Mouse (Mus musculus) kidney, adult 8-10 months (tissue): ENCODE measurements around the gene Rrnad1.
A peak's percentile ranks its signal among the peaks of the same experiment; 100 is the strongest.
"Not testable (repeated sequence)": the region's sequence is repeated elsewhere in the genome, so short reads cannot be mapped to it uniquely, and the experiment has no call there.

Experiments used
- DNase-seq, 2 experiments: peaks; one replicate each; pipeline ENCODE4 v3.0.0; 2022

The Rrnad1 gene

DNA sequence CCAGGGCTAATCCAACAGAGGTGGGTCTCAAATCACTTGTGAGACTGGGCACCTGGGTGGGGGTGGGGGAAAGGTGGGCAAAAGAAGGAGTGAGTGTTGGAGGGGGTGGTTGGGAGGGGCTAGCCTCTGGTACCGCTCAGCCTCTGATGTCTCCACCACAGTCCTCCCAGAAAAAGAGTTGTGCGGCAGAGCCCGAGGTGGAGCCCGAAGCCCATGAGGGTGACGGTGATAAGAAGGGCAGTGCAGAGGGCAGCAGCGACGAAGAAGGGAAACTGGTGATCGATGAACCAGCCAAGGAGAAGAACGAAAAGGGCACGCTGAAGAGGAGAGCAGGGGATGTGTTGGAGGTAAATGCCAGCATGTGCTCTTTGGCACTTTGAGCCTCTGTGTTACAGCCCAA is 16.6 kb downstream of the Rrnad1 start:
- DNase-seq = no peak

DNA sequence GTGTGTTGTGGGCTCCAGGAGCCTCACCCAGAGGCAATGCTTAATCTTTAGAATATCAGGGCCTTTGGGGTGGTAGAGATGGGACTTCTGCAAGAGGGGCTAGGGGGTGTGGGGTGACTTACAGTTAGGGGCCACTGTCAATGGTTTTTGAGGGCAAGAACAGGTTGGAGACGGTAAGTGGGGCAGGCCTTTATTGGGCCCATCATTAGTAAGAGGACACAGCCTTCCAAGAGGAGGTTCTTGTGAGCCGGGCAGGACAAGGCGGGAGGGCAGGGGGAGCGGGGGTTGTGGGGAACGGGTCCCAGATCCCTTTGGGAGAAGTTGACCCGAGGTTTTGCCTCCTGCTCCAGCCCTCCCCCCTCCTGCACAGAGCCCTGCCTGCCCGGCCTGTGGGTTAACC is 17.0 kb downstream of the Rrnad1 start:
- no peak for DNase-seq

DNA sequence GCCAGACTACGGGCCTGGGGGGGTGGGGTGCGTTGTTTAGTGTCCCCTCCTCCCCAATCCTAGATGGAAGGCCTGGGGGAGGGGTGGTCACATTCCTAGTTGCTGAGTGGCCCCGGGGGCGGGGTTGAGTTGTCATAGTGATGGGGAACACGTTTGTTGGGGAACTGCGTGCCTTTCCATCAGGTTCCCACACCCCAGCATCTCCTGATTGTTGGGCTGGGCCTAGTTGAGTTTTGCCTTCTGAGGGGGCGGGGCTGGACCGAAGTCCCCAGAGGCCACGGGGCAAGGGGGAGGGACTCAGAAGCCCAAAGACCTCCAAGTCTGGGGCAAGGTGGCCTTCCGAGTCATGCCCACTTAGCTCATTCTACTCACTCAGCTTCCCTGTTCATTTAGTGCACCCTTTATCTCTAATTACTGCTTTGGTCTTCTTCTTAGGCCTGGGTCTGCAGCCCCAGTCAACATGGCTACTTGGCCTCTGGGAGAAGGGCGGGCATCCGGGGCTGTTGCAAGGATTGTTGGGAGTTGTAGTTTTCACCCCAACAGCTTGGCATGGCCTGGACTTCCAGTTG is 19.9 kb downstream of the Rrnad1 start:
- DNase-seq = peak; percentile 91 to 92

DNA sequence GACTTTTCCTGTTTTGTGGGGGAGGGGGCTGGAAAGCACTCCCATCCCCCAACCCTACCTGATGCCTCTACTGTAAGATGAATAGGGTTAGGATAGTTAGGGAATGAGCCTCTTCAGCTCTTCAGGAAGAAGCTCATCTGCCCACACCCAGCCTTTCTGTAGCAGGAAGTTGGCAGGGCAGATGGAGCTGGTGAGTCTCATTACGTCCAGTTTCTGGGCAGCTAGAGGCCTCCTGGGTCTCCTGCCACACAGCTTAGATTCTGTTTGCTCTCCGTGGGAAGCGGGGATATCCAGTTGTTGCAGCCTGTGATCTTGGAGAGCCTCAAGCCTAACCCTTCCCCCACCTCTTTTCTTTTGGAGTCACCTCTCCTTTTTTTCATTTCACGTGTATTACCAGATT is 20.6 kb downstream of the Rrnad1 start:
- DNase-seq = no peak

DNA sequence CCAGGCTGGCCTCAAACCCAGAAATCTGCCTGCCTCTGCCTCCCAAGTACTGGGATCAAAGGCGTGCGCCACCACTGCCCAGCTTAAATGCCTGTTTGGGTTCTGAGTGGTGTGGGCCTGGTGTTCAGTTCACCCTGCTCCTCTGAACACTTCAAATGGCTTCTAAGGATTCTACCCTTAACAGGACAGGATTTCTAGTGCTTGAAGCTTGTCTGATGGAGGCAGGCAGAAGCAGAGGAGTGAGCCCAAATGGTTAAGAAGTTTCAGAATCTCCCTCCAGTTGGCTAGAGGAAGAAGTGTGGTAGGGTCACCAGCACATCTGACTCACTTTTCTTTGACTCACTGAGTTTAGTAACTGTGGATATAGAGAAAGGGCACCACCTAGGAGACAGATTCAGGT is 21.1 kb downstream of the Rrnad1 start:
- DNase-seq = no peak

DNA sequence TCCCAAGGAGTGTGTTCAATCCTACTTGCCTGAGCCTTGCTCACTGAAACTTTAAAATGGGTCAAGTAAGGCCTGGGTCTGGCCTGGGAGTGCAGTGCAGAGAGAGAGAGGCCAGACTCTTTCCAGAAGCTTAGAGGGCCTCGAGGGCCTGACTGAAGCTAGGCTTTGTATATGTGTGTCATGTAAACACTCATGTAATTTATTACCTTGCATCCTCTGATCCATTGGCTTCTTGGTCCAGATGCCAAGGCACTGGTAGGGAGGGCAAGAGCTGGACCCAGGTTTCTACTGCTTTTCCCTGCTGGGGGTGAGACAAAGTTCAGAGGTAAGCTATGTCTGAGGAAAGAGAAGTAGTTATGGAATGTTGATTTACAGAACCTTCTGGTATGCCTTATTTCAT is 22.6 kb downstream of the Rrnad1 start:
- DNase-seq = peak; percentile 45 to 72

DNA sequence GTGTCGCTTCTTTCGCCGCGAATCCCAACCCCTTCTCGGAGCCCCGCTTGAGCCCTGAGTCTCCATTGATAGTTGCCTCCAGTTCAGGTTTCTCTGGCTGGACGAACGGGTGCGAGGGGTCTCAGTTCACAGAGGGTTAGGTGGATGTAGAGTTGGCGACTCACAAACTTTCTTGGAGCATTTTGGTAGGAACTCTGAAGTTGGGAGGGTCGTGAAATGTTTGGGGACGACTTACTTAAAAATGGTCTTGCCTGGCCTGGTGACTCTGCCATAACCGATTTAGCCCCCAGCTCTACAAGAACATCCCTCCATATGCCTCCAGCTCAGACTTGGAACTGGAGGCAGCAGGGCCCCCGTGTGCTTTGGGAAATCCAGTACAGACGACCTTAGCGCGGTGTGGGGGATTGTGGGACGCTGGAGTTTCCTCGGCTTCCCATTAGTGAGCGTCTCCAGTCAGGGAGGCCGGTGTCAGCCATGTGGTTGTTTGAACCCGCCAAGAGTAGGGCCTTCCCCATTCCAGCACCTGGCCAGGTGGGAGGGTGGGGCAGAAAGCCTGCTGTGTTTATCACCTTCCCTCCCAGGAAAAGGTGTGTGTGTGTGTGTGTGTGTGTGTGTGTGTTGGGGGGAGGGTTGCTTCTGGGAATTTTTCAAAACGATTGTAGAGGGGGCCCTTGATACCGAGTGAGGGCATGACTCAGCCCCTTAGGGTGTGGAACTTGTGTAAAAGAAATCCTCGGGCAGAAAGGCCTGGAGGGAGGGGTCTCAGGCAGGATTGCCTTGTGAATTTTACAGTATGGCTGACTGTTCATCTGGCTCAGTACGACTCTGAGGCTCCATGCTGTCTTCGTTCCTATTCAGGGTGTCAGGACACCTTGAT is 23.3 kb downstream of the Rrnad1 start:
- peak in 1 of 2 experiments; percentile 51 for DNase-seq

DNA sequence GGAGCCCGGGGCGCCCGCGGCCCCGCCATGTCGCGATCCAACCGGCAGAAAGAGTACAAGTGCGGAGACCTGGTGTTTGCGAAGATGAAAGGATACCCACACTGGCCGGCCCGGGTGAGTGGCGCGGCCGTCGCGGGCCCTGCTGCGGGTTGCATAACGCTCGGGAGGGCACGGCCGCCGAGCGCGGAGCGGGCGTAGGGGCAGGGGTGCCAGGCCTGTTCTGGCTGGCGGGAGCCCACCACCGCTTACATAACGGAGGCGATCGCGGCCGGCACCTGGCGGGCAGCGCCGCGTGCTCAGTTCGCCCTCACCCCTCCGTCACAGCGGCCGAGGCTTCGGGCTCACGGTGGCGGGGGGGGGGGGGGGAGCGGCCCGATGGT is 23.9 kb downstream of the Rrnad1 start:
- DNase-seq = peak; percentile 57 to 58

DNA sequence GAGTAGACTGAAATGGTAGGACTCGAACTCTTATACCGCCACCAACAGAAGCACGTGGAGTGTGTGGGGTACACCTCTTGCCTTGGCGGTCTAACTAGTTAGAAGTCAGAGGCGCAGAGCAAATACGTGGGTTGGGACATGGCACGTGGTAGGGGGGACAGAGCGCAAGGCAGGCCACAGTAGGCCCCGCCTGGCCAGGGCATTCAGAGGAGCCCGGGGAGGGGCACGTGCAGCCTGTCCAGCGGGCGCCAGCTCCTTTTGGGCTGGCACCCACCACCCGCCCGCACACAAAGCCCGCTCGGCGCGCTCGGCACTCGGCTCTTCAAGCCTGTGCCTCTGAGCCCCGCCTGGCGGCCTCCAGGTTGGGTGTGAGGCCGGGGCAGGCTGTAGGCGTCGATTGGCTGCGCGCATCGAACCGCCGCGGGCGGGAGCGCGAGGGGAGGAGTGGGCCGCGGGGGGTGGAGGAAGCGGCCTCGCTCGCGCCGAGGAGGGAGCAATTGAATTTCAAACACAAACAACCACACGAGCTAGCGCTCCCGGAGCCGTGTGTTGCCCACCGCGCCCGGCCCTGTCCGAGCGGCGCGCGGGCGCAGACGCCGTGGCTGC is 24.5 kb downstream of the Rrnad1 start, which contains the start of gene Hdgf:
Hdgf (plus strand) TSS at position 442 of the 606 bp plus-strand sequence.
- peak; percentile 94 to 95 for DNase-seq

DNA sequence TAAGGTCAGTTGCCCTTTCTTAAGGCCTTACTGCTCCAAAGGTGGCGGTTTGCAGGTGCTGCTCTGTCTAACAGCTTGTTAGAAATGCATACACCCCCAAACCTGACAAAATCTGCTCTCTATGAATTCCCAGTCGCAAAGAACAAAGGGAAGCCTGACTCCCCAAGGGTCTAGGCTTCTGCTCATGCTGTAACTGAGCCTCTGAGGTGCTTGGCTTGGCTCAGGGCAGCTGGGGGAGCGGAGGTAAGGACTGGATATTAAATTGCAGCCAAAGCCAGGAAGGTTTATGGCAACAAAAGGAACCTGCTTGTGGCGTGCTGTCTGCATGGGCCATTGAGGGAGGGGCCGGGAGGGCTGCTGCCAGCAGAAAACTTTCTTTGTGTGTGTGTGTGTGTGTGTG is 26.7 kb downstream of the Rrnad1 start:
- no peak for DNase-seq

DNA sequence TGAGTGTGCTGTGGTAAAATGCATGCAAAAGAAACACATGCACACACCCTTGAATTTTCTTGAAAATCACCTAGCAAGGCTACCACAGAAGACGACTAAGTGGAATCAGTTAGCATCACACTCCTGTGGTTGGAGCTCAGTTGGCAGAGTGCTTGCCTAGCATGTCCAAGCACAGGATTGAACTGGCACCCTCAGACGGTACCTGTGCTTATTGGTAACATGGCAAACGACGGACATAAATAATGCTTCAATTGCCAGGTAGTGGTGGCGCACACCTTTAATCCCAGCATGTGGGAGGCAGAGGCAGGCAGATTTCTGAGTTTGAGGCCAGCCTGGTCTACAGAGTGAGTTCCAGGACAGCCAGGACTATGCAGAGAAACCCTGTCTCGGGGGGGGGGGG is 28.6 kb downstream of the Rrnad1 start:
- not testable (repeated sequence) for DNase-seq

DNA sequence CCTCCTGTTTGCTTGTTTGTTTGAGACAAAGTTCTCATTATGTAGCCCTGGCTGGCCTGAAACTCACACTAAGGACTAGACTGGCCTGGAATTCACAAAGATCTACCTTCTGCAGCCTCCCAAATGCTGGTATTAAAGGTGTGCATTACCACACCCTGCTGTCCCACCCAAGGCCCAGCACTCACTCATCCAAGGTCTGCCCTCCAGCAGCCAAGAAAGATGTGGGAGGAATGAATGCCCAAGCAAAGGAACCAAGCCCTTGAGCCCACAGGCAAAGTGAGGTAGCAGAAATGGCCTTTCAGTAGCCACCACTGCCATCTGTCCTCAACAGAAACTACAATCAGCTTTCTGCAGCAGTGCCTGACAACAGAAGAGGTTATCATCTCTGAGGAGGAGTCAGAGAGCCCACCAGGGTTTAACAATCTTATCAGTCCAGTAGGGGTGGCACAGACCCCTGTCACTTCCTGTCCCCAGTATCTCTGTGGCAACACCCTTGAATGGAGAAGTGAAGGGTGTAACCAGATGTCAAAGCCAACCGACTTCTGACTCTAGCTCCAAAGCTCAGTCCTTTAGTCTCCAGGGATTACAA is 29.4 kb downstream of the Rrnad1 start:
- no peak for DNase-seq

DNA sequence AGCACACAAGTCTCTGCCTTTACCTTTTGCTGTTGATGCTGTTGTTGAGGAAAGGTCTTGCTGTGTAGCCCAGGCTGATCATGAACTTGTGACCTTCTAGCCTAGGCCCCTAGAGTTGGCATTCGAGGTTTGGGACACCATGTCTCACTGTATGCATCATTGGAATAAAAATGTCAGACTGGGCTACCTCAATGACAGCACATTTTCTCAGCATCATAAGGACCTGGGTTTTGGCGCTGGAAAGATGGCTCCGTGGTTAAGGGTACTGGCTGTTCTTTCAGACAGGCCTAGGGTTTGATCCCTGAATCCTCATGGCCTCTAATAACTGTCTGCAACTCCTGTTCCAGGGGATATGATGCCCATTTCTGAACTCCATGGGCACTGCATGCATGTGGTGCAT is 30.7 kb downstream of the Rrnad1 start:
- no peak for DNase-seq

DNA sequence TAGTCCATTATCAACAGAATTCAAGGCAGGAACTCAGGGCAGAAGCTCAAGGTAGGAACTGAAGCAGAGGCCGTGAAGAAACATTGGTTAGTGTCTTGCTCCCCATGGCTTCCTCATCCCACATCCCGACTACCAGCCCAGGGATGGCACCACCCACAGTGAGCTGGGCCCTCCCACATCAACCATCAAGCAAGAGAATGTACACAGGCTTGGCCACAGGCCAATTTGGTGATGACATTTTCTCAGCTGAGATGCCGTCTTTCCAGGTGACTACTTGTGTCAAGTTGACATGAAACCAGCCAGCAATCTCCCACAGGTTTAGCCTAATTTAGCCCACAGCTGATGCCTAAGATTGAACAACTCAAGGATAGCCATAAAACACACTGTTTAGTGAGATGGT is 31.3 kb downstream of the Rrnad1 start:
- DNase-seq = no peak

DNA sequence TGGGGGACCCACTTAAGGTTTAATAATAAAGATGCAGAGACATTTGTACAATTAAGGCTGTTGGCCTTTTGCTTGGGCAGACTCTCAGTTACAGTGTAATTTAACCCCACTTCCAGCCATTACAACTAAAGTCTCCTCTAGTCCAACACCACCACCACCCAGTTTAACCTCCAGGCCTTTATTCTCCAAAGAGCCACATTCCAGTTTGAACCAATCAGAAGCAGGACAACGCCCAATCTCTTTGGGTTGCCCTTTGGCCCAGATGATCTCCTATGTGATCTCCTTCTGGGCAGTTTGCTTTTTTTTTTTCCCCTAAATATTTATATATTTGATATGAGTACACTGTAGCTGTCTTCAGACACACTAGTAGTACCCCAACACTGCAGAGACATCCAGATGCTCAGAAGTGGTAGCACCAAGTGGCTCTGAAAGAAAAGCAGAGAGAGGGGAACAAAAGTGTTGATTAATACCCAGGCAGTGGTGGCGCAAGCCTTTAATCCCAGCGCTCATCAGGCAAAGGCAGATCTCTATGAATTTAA is 37.1 kb downstream of the Rrnad1 start:
- no peak for DNase-seq

DNA sequence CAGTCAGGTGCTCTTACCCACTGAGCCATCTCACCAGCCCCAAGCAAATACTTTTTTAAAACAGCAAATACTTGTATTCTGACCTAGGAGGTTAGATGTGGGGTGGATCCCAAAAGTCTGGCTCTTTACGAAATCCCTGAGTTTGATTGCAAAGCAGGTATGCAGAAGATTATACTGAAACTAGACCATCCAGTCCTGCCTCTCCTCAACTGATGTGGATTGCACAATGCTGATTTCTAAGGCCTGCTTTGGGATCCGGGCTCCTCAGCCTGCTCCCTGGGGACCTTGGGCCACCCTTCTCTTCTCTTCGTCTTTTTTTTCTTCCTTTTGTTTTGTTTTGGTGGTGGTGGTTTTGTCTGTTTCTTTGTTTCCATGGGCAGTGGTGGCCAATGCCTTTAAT is 39.0 kb downstream of the Rrnad1 start:
- DNase-seq = no peak

DNA sequence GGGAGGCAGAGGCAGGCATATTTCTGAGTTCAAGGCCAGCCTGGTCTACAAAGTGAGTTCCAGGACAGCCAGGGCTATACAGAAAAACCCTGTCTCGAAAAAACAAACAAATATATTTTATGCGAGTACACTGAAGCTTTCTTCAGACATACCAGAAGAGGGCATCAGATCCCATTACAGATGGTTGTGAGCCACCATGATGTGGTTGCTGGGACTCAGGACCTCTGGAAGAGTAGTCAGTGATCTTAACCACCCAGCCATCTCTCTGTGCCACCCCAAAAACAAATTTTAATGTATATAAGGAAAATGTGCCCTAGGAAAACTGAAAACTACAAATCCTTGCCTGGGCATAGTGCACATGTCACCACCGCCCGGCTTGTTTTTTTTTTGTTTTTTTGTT is 43.1 kb downstream of the Rrnad1 start:
- not testable (repeated sequence) for DNase-seq

DNA sequence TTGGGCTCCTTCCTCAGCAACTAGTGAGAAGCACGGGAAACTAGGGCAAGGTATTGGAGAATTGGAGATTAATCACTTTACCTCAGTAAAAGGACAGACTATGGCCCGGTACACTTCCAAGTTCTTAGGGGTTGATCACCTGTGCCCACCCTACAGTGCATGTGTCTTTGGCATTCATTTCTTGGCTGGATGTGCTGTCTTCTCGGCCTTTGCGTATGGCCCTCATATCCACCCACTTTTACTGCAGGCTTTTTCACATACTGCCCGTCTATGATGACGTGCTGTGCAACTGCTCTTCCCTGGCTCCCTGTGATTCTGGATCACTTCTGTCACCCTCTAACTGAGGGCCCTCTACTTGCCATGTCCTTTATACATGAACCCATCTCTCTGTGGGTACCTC is 44.1 kb downstream of the Rrnad1 start:
- DNase-seq = no peak

DNA sequence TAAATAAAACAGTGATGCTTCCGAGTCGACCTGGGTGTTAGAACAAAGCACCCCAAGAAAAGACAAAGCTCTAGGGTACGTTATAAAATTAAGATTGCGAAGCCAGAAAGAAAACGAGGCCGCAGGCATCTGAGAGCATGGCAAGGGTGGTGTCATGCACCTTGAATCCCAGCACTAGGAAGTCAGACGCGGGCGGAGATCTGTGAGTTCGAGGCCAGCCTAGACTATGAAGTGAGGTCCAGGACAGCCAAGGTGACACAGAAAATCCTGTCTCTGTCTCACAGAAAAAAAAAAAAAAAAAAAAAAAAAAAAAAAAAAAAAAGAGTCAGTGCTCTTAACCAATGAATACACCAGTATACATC is 44.5 kb downstream of the Rrnad1 start:
- no peak for DNase-seq

DNA sequence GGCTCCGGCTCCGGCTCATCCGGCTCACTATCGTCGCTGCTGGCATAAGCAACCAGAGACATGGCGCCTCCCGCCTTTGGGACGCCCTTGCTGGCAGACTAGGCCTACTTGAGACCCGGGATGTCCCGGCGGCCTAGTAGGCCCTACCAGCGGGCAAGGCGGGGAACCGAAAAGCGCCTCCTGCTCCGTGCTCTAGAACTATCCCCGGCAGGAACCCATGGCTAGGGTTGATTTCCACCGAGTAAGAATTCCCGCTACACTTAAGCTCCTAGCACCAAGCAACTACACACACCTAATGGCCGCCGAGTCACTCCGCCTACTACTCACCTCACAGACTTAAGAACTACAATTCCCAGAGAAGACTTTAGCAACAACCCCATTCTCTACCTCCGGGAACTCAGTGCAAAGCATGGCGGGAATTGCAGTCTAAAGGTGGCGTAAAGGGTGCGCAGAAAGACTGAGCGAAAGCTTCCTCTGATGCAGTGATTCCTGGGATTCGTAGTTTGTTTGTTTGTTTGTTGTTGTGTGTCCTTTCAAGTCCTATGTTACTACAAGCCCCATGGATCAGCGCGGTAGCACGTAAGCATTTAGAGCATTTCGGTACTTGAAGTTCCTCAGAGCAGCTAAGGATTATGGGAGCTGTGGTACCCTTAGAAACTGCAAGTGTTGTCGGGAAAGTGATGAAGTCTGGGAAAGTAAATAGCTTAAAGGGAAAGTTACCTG is 45.1 kb downstream of the Rrnad1 start, which contains the start of gene Prcc:
Prcc (minus strand) TSS at position 328 of the 723 bp plus-strand sequence.
- peak; percentile 96 to 99 for DNase-seq

DNA sequence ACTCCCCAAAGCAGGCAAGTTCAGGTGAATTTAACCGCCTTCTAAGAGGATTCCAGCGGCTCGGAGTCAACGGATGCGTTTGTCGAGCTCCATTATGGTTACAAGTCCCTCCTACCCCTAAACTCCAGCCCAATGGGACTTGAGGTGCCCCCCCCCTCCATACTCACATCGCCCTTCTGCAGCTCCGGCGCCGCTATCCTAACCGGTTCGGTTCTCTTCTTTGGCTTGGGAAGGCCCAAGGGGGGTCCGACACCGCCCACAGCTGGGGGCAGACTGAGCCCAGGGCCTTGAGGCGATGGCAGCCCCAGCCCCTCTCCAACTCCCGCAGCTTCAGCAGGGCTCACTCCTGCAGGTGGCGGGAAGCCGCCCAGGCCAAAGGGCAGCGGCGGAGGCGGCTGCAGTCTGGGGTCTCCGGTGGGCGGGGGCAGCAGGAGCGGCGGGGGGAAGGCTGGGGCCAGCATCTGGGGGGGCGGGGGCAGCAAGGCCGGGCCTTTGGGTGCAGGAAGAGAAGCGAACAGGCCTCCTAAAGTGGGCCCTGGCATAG is 45.7 kb downstream of the Rrnad1 start:
- peak in 1 of 2 experiments; percentile 35 for DNase-seq

DNA sequence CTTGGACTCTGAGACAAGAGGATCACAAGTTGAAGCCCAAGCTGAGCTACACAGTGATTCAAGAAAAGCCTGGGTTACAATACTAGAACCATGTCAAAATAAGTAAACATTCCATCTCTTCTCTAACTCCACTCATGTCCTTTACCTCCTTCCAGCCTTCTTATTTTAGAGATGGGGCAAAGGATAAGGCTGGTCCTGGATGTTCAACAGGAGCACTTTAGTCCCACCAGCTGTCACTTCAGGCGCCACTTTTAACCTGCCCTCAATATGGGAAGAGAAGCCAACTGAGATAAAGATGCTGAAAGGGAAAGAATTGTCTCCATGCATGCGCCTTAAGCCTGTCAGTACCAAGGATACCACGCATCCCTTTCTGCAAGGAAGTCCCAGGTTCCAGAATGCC is 46.2 kb downstream of the Rrnad1 start:
- DNase-seq = no peak
